Mouse (Mus musculus): ENCODE measurements around the gene Olfr76.
"Not testable (repeated sequence)": the region's sequence is repeated elsewhere in the genome, so short reads cannot be mapped to it uniquely, and the experiment has no call there.

The Olfr76 gene

DNA sequence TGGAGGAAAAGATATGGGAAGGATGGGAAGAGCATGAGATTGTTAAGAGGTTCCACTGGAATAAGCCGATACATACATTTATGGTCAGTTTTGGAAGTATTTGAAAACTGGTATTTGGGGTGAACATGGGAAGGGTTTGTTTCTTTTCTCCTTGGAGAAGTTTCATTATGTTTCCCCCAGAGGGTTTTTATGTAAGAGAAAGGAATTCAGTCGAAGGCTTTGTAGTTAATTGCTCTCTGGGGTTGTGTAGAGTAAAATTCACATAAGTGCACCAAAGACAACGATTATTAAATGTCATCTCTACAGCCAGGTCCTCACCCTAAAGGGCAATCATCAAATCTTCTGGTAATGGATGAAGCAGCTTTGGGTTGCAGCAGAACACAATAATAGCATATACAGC is at the start of gene Olfr76:
TSS of gene Olfr76 (minus strand) at position 101 of the 400 bp plus-strand sequence.
- DNase-seq (ENCODE audit: low spot score): no peak

DNA sequence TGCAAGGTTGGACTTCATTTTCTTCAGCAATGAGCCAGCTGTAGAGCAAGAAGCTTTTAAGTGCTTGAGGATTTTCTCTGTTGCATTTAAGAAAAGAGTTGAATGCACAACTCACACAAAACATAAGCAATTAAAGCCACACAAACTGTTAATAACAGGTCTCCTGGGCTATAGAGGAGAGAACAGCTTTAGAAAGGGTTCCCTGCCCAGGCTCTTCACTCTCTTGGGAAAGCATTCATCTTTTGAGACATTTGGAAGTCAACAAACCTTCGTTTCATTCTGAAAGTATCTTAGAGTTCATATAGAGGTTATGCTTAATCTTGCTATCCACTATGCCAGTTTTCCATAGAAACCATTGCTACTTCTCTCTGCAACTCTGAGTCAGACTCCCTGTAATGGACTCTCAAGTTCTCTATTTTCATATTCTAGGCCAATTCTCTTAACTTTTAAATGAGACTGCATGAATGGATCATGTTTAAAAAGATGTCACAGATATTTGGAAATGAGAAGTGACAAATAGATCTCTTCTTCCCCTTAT is 47.1 kb upstream of the Olfr76 start, which contains the start of gene Olfr1555-ps1:
TSS of gene Olfr1555-ps1 (minus strand) at position 51 of the 538 bp plus-strand sequence.
- DNase-seq (ENCODE audit: low spot score): not testable (repeated sequence)

DNA sequence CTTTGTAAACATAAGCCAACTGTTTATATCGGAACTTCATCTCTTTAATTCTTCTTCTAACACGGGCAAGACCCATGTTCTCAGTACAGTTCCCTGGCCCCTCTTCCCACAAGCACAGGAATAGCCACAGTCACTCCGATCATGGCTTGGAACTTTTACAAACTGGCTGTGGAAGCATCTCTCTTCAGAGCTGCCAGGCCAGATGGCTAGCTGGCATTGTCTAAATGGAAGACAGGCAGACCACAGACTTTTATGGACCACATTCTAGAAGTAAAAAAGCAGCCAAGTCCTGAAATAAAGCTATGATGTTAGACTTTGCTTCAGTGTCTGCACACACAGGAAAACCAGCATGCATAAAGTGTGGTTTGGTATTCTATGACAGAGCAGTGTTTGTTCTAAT is 22.4 kb upstream of the Olfr76 start:
- no peak for DNase-seq (ENCODE audit: low spot score)

DNA sequence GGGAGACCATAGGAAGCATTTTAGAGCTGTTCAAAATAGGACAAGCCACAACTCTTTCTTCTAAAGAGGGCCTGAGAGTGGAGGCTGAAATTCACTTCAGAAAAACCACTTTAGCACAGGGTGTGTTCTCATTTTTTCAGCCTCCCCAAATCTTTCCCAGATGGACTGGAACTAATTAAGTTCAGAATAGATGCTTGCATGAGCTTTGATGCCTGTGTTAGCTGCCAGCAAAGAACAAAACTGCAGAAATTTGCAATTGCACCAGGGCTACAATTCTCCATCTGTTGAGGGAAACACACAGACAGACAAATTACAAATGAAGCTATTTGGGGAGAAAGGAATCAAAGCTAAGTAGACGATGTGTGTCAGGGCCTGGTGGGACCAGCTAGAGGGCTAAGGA is 20.4 kb upstream of the Olfr76 start:
- no peak for DNase-seq (ENCODE audit: low spot score)

DNA sequence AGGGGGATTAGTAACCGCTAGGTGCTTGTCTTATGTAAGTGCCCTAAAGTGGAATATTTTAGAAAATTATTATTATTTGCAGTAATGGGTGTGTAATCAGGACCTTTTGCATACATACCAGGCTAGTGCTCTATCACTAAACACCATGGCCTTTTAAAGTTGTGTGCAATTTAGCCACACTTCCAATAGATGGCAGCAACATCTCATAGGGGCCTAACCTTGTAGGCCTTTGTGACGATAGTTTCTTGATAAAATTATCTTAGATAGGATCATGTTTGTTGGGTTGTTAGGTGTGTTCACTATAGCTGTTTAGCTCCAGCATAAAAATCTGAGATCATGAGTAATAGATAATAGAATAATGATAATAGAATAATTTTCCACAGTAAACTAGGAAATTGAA is 11.3 kb upstream of the Olfr76 start:
- no peak for DNase-seq (ENCODE audit: low spot score)

DNA sequence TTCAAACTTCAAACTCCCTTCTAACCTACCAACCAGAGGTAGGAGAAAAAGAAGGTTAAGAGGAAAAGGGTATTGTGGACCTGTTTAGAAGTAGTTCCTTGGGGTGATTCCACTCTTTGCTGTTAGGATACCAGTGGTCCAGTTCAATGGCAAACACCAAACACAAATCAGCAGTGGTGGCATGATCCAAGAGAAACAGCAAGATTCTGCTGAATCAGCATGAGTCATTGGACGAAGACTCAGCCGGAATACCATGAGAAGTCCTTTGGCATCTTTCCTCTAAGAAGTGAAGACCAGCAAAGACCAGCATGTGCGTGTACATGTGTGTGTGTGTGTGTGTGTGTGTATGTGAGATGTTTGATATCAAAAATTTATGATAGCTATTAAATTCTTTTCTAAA is 6.5 kb downstream of the Olfr76 start:
- no peak for DNase-seq (ENCODE audit: low spot score)

DNA sequence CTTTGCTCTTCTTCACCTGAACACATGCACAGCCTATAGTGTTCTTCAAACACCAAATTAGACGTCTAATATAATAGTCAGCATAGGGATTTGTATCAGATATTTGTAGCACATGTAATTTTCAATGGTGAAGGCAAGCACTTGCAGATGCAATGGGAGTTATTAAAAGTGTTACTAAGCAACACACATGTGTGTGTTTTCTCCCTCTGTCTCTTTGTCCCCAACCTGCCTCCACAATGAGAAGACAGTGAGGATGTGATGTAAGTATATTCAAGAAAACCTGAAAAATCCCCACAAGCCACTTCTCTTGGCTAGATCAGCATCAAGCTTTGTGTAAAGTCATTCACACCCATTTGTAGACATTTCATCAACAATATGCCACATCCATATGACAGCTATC is 7.2 kb downstream of the Olfr76 start, which contains the start of gene Olfr1428:
TSS of gene Olfr1428 (minus strand) at position 101 of the 400 bp plus-strand sequence.
- no peak for DNase-seq (ENCODE audit: low spot score)

DNA sequence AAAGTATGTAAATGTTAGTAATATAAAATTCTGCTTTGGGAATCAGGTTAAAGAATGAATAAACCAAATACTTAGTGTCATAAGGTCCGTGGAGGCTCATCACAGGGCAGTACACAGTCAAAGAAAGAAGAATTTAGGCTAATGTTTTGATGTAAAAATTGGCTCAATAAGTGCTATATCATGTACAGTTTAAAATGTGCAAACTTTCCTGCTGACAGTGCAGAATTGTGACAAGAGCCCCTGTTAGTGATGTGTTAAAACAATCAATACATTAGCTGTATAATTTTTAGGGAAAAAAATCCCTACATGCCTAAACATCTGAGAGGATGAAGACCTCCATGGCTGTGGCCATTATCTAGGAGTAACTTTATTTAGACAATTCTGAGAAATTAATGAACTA is 9.2 kb downstream of the Olfr76 start:
- no peak for DNase-seq (ENCODE audit: low spot score)

DNA sequence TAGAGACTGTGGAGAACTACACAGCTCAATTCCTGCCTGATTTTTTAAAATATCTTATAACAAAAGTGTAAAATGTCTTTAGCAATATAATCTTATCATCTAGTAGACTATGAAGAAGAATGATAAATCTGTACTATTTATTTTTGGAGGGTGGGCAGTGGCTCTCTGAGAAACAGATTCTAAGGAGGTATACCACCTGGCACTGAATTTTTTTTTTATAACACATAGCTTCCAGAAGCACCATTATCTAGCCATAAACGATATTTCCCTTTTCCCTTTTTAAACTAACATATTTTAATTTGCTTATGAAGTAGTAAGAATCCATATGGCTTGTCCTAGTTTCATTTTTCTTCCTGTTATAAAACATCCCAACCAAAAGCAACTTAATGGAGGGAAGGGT is 18.5 kb downstream of the Olfr76 start:
- DNase-seq (ENCODE audit: low spot score): no peak

DNA sequence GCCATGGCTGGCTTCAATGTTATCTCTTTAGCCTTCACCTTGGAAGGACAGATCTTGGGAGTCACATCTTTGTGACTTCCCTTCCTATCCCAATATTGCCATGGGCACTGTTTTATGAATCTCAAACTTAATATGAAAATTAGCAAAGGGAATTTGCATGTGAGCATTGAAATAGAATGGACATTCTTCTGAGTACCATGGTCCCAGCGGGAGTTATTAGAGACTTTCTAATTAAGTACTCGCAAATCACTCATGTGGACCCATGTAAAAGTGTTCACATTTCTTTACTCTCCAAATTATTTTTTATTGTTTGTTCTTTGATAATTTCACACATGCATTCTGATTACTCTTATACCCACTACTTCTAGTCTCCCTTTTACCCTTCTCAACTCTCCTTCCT is 19.8 kb downstream of the Olfr76 start, which contains the start of gene Olfr1427:
TSS of gene Olfr1427 (minus strand) at position 101 of the 400 bp plus-strand sequence.
- no peak for DNase-seq (ENCODE audit: low spot score)

DNA sequence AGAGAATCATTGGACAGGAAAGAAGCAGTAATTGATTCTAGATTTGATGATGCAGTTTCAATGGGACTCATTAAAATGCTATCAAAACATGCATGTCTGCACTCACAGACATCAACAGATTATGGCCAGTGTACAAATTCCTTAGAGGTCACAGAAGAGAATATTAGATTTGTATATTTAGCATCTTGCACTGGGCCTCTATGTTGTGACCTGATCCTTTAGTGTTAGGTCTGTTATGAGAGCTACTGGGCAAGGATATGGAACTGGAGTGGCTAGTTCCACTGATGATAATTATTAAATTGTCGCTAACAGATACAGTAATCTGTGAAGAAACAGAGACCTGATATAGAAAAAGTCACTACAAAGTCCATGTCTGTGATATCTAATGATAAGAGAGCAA is 31.1 kb downstream of the Olfr76 start, which contains the start of gene Olfr1426:
TSS of gene Olfr1426 (minus strand) at position 101 of the 400 bp plus-strand sequence.
- no peak for DNase-seq (ENCODE audit: low spot score)

DNA sequence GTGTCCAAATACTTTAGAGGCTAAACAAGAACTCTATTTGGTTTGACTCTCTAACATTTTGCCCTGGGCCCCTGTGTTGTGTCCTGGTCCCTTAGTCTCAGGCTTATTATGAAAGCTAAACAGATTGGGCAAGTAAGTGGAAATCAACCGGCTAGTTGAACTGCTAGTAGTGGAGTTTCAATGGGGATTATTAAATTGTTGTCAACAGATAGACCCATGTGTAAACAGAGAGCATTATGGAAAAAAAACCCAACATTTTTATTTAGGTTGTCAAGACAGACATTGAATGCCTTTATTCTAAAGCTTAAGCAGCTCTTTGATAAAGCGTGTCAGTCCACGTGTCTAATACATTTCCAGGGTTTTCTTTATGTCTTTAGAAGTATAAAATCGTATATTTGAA is 45.4 kb downstream of the Olfr76 start, which contains the start of gene Olfr1425:
TSS of gene Olfr1425 (minus strand) at position 101 of the 400 bp plus-strand sequence.
- DNase-seq (ENCODE audit: low spot score): not testable (repeated sequence)

DNA sequence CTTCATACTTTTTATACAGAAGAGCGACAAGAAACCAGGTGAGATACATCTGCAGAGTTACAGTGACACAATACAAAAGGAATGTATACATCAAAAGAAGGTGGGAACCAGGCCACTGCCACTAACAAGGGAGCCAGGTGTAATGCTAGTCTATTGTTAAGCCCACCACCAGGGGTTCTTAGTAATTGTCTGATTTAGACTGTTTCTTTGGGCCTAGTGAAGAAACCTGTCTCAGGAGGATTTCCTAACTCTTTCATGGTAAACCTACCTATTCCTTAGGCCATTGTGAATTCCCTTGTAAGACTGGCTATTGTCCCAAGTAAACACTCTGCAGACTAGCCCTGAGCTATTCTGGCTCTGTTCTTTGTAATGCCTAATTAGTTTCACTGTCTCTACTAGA is 53.5 kb downstream of the Olfr76 start:
- DNase-seq (ENCODE audit: low spot score): not testable (repeated sequence)

Data from ovary, postnatal 36 days (tissue).